Mouse (Mus musculus): ENCODE results near the gene Serpina1b.

GRCm38 (mm10) chr12:103681739-103682138, 148.4 kb downstream of the Serpina1b start:
- TF ChIP-seq CTCF (IDR thresholded peaks at IDR 0.05; ENCODE audit: extremely low read depth, insufficient read depth, low read length) (no peak), POLR2A (IDR thresholded peaks at IDR 0.05; ENCODE audit: extremely low read depth, insufficient read depth, low read length) (no peak)

All from cortical plate, adult 2 months (tissue).